10 mouse cellular contexts compared by ENCODE assay signal in genomic region chr13:113877420-113877819, GRCm38 (mm10).
DNase-seq lines count a peak whose midpoint lies in the region; ATAC-seq and TF ChIP-seq lines count a peak whose summit lies in the region.
"Had no signal": no experiment of that assay in that cellular context is flagged by ENCODE, and none has a peak within 500 bp of the region (broad histone marks: within the 10 kb centered on the region; RNA-seq: fewer than 3 reads in every experiment).

No protein-coding gene starts in this region.

- no peak overlapping the region for H3K4me2 ChIP-seq in stomach, embryonic 14.5 days (replicated peaks; ENCODE audit: low read depth, low read length)
- H3K4me2 ChIP-seq: embryonic facial prominence, embryonic 12.5 days; lung, embryonic 15.5 days had no signal

- no peak overlapping the region for H3K4me3 ChIP-seq in layer of hippocampus, adult 2 months
- no peak overlapping the region for H3K4me3 ChIP-seq in stomach, embryonic 14.5 days (ENCODE audit: low read depth, low read length)
- H3K4me3 ChIP-seq: embryonic facial prominence, embryonic 12.5 days; lung, embryonic 15.5 days had no signal

- peak; percentile 90 for ATAC-seq in megakaryocyte-erythroid progenitor cell, adult 5-6 weeks (replicated peaks; ENCODE audit: low FRiP score, low TSS enrichment, poor library complexity, severe bottlenecking)
- ATAC-seq in stomach, embryonic 14.5 days (ENCODE audit: insufficient number of reproducible peaks, insufficient read depth, low FRiP score, low read depth) = 0 out of 2 replicates have a peak, but pooled peaks have one; percentile 42

- H3K27ac ChIP-seq in layer of hippocampus, adult 2 months = no peak overlapping the region
- no peak overlapping the region for H3K27ac ChIP-seq in stomach, embryonic 14.5 days (ENCODE audit: low read length)
- H3K27ac ChIP-seq: embryonic facial prominence, embryonic 12.5 days; lung, embryonic 15.5 days had no signal

- no peaks in the 10 kb centered on the region for H3K9me3 ChIP-seq in stomach, embryonic 14.5 days (ENCODE audit: control insufficient read depth, low read depth, low read length)
- H3K9me3 ChIP-seq: embryonic facial prominence, embryonic 12.5 days; lung, embryonic 15.5 days had no signal

- TF ChIP-seq CTCF in layer of hippocampus, adult 2 months (conservative IDR thresholded peaks at IDR 0.05) = peak; percentile 99

- 0 out of 2 replicates have a peak, but pooled peaks cover 4% of the 10 kb centered on the region for H3K4me1 ChIP-seq in stomach, embryonic 14.5 days (ENCODE audit: control insufficient read depth, insufficient read depth, low read length)

- H3K9ac ChIP-seq in stomach, embryonic 14.5 days (replicated peaks; ENCODE audit: low read depth, low read length) = no peak overlapping the region
- H3K9ac ChIP-seq: embryonic facial prominence, embryonic 12.5 days; lung, embryonic 15.5 days had no signal

- 15% methylated on average over 5 of the region's 5 CpGs for WGBS in stomach, embryonic 14.5 days

- peak; percentile 57 for DNase-seq in layer of hippocampus, adult 11-12 months (ENCODE audit: low spot score)
- no peak for DNase-seq in layer of hippocampus, adult 9-11 months
- peak; percentile 76 for DNase-seq in Muller cell, postnatal 12 days (ENCODE audit: inconsistent ontology term)
- DNase-seq in cerebellum, postnatal 36 days = peak; percentile 67 to 71
- peak; percentile 26 to 28 for DNase-seq in gastrocnemius, adult 8-10 months (ENCODE audit: low spot score in 2 of 2)
- peak; percentile 42 to 76 for DNase-seq in layer of hippocampus, adult 2 months (ENCODE audit: low spot score in 2 of 2)

- H3K27me3 ChIP-seq in stomach, embryonic 14.5 days (ENCODE audit: control insufficient read depth, insufficient read depth, low read length) = no peaks in the 10 kb centered on the region
- H3K27me3 ChIP-seq: embryonic facial prominence, embryonic 12.5 days; lung, embryonic 15.5 days had no signal

- no peaks in the 10 kb centered on the region for H3K36me3 ChIP-seq in stomach, embryonic 14.5 days (ENCODE audit: control insufficient read depth, insufficient read depth, low read length)
- H3K36me3 ChIP-seq: embryonic facial prominence, embryonic 12.5 days; lung, embryonic 15.5 days had no signal
